Mouse (Mus musculus) lung, postnatal 0 days (tissue): Measurements from ENCODE around the gene Gm10842. TPM values are rescaled to one million over a fixed set of nuclear protein-coding genes. Genes with fewer than 3 reads are reported as not detected.
"Not testable (repeated sequence)": the region's sequence is repeated elsewhere in the genome, so short reads cannot be mapped to it uniquely, and the experiment has no call there.

Source experiments
- ATAC-seq: fragments of 200-750 bp; cut with Nextera tagmentation; 2 replicates; pipeline ENCODE4 v1.8.0; 2017; ENCODE audit warnings: moderate library complexity
- DNase-seq: peaks from one replicate; pipeline ENCODE4 v3.0.0-alpha.2; 2016; ENCODE audit warnings: low spot score
- H3K27ac ChIP-seq: fragments of 300-500 bp; sonication (generic); 2 replicates; pipeline ENCODE4 v1.5.1; 2014; ENCODE audit warnings: antibody characterized with exemption, mild to moderate bottlenecking, low read length, mixed read lengths
- H3K27me3 ChIP-seq: fragments of 300-500 bp; sonication (generic); replicated peaks from 2 replicates; pipeline ENCODE4 v1.6.1; 2014; ENCODE audit warnings: low read length, mixed read lengths; ENCODE audit not compliant: insufficient read depth
- H3K36me3 ChIP-seq: fragments of 300-500 bp; sonication (generic); 2 replicates; pipeline ENCODE4 v1.6.1; 2014; ENCODE audit warnings: low read length, mixed read lengths; ENCODE audit not compliant: insufficient read depth
- H3K4me1 ChIP-seq: fragments of 300-500 bp; sonication (generic); 2 replicates; pipeline ENCODE4 v1.6.1; 2014; ENCODE audit warnings: antibody characterized with exemption, low read depth, low read length, mixed read lengths; ENCODE audit not compliant: insufficient read depth
- H3K4me2 ChIP-seq: fragments of 300-500 bp; sonication (generic); replicated peaks from 2 replicates; pipeline ENCODE4 v1.6.1; 2014; ENCODE audit warnings: low read depth, mild to moderate bottlenecking, low read length, moderate library complexity, mixed read lengths
- H3K4me3 ChIP-seq: fragments of 300-500 bp; sonication (generic); 2 replicates; pipeline ENCODE4 v1.5.1; 2014; ENCODE audit warnings: low read depth, low read length
- H3K9ac ChIP-seq: fragments of 300-500 bp; sonication (generic); replicated peaks from 2 replicates; pipeline ENCODE4 v1.6.1; 2014; ENCODE audit warnings: low read depth, mild to moderate bottlenecking
- H3K9me3 ChIP-seq: fragments of 300-500 bp; sonication (generic); 2 replicates; pipeline ENCODE4 v1.6.1; 2016; ENCODE audit warnings: low read length, mixed read lengths
- CTCF ChIP-seq: IDR thresholded peaks from 2 replicates; pipeline ENCODE4 v1.5.1; 2016; ENCODE audit warnings: antibody characterized with exemption, mild to moderate bottlenecking
- EP300 ChIP-seq: IDR thresholded peaks from 2 replicates; pipeline ENCODE4 v1.6.1; 2016; ENCODE audit warnings: antibody characterized with exemption, mild to moderate bottlenecking, control low read depth
- WGBS: fragments of 180-500 bp; shearing (Covaris S2); extraction: QIAGEN DNeasy Blood & Tissue Kit; methylation state at CpG from one replicate; pipeline ENCODE4 v1.1.7; 2014; 5-methylcytosine and 5-hydroxymethylcytosine counted together
- polyA plus RNA-seq: library from polyadenylated mRNA; unstranded; fragments of >200 nt; fragmentation: Nextera tagmentation; extraction: Ambion mirVana; gene quantifications from 2 replicates; pipeline ENCODE4 v1.2.1, GENCODE M21; 2015

Gene Gm10842
- not detected in 2 replicates for polyA plus RNA-seq

GRCm38 (mm10) chr11:105146593-105146992 lies at the start of gene Gm10842:
TSS of gene Gm10842 (plus strand) at chr11:105146893.
- H3K9ac ChIP-seq, result no peak within 1 kb of the TSS
- DNase-seq, result no peak
- 79% methylated on average over 3 of the region's 3 CpGs for WGBS
- no peak within 1 kb of the TSS for H3K4me3 ChIP-seq
- no peak within 1 kb of the TSS for H3K27ac ChIP-seq
- ATAC-seq, result no peak
- H3K36me3 ChIP-seq, result no peaks in the 10 kb centered on the region
- H3K4me1 ChIP-seq, result no peaks in the 10 kb centered on the region
- TF ChIP-seq CTCF (no peak), EP300 (no peak)
- H3K27me3 ChIP-seq, result no peaks in the 10 kb centered on the region
- no peak within 1 kb of the TSS for H3K4me2 ChIP-seq
- no peaks in the 10 kb centered on the region for H3K9me3 ChIP-seq

- not testable (repeated sequence) for DNase-seq, H3K4me2 ChIP-seq
- WGBS, result 76% methylated on average over 14 of the region's 22 CpGs
These were observed 34.2 kb upstream of the Gm10842 start for GRCm38 (mm10) chr11:105112448-105112847.

GRCm38 (mm10) chr11:105117814-105118213 lies 28.9 kb upstream of the Gm10842 start:
- no peak for TF ChIP-seq EP300
- no peak for TF ChIP-seq CTCF
- no peak overlapping the region for H3K4me3 ChIP-seq
- H3K4me1 ChIP-seq, result no peaks in the 10 kb centered on the region
- no peak for DNase-seq
- H3K36me3 ChIP-seq, result no peaks in the 10 kb centered on the region
- H3K27me3 ChIP-seq, result no peaks in the 10 kb centered on the region
- WGBS, result 78% methylated on average over 7 of the region's 7 CpGs
- no peak overlapping the region for H3K27ac ChIP-seq
- H3K4me2 ChIP-seq, result no peak overlapping the region
- no peak overlapping the region for H3K9ac ChIP-seq
- no peak for ATAC-seq
- H3K9me3 ChIP-seq, result no peaks in the 10 kb centered on the region

More at GRCm38 (mm10) chr11:105112448-105112847, 34.2 kb upstream of the Gm10842 start:
- H3K4me1 ChIP-seq, H3K4me3 ChIP-seq, H3K27ac ChIP-seq, ATAC-seq, H3K36me3 ChIP-seq, H3K27me3 ChIP-seq, H3K9ac ChIP-seq, H3K9me3 ChIP-seq: not testable (repeated sequence)

- Histone ChIP-seq H3K9ac (no peak overlapping the region), H3K4me1 (no peaks in the 10 kb centered on the region), H3K4me2 (no peak overlapping the region), H3K9me3 (no peaks in the 10 kb centered on the region), H3K36me3 (no peaks in the 10 kb centered on the region), H3K27me3 (no peaks in the 10 kb centered on the region), H3K4me3 (no peak overlapping the region), H3K27ac (no peak overlapping the region)
- WGBS, result 27% methylated on average over 4 of the region's 4 CpGs
- no peak for DNase-seq
- no peak for TF ChIP-seq CTCF
- no peak for TF ChIP-seq EP300
- ATAC-seq, result no peak
These were observed 26.1 kb upstream of the Gm10842 start for GRCm38 (mm10) chr11:105120551-105121061.

- not testable (repeated sequence) for H3K27me3 ChIP-seq, H3K9ac ChIP-seq, H3K27ac ChIP-seq, DNase-seq, H3K4me1 ChIP-seq, ATAC-seq, H3K4me2 ChIP-seq, H3K9me3 ChIP-seq, H3K4me3 ChIP-seq, H3K36me3 ChIP-seq
- 58% methylated on average over 5 of the region's 5 CpGs for WGBS
These were observed 24.9 kb upstream of the Gm10842 start for GRCm38 (mm10) chr11:105121792-105122191.

- no peaks in the 10 kb centered on the region for H3K36me3 ChIP-seq
- peak; percentile 55 for ATAC-seq
- 5% methylated on average over 9 of the region's 9 CpGs for WGBS
These were observed 22.7 kb upstream of the Gm10842 start for GRCm38 (mm10) chr11:105123986-105124385.

More at GRCm38 (mm10) chr11:105123986-105124385, 22.7 kb upstream of the Gm10842 start:
- Histone ChIP-seq H3K27ac (no peak overlapping the region), H3K4me2 (no peak overlapping the region), H3K4me3 (no peak overlapping the region), H3K9me3 (no peaks in the 10 kb centered on the region), H3K4me1 (peaks cover 11% of the 10 kb centered on the region; the same call in 1 of the 2 replicates), H3K9ac (no peak overlapping the region), H3K27me3 (no peaks in the 10 kb centered on the region)
- DNase-seq, result peak; percentile 86
- peak; percentile 79 for TF ChIP-seq CTCF
- no peak for TF ChIP-seq EP300
